Mouse (Mus musculus): ENCODE measurements around the gene Cbl.

DNA sequence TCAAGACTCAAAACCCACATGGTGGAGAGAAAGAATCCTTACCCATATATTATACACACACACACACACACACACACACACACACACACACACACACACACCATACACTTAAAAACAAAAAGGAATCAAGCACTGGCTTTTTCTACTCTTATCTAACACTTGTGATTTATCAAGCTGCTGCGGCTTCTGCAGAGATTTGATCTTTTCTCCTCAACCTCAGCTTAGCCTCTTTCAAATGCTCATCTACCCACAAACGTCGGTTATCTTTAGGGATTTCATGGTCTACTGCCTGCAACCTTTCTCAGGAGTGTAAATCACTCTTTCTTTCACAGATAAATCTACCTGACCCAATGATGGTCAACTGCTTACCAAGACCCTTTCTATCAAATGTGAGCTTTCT is 33.4 kb downstream of the Cbl start:
- TF ChIP-seq EP300 (optimal IDR thresholded peaks at IDR 0.05) (no peak), CTCF (IDR thresholded peaks at IDR 0.05; ENCODE audit: low read depth) (no peak)
